Mouse (Mus musculus) gastrocnemius, adult 2 months (tissue): ENCODE results near the gene Hspa2. TPM values are rescaled to one million over a fixed set of nuclear protein-coding genes. Genes with fewer than 3 reads are reported as not detected.
A peak's percentile ranks its signal among the peaks of the same experiment; 100 is the strongest.
"Not testable (repeated sequence)": the region's sequence is repeated elsewhere in the genome, so short reads cannot be mapped to it uniquely, and the experiment has no call there.

Source experiments
- DNase-seq: peaks from one replicate; pipeline ENCODE4 v3.0.0; 2022
- H3K27ac ChIP-seq: fragments of 200-600 bp; 2 replicates; pipeline ENCODE4 v1.8.1; 2022; ENCODE audit warnings: mild to moderate bottlenecking
- H3K4me3 ChIP-seq: fragments of 200-600 bp; 2 replicates; pipeline ENCODE4 v1.8.1; 2022; ENCODE audit warnings: mild to moderate bottlenecking, moderate library complexity
- CTCF ChIP-seq: fragments of 200-600 bp; IDR thresholded peaks from 2 replicates; pipeline ENCODE4 v1.8.1; 2022; ENCODE audit warnings: antibody characterized with exemption, mild to moderate bottlenecking, moderate library complexity
- intact Hi-C: fragments of 180-260 bp; cut with DNase I; formaldehyde crosslinking; loops from one replicate; pipeline ENCODE4 v1.15.1; 2025
- total RNA-seq, 2 experiments: library from RNA; stranded (reverse); gene quantifications; 2 replicates each; pipeline ENCODE4 v1.2.3; 2021

Hspa2 gene
- total RNA-seq, 2 experiments from 2014 or later, result 6.9 to 7.0 TPM

- TF ChIP-seq CTCF, result no peak
- Histone ChIP-seq H3K4me3 (no peak overlapping the region), H3K27ac (no peak overlapping the region)
- peak; percentile 52 for DNase-seq
- intact Hi-C loops, result no loop called here
Measured at GRCm38 (mm10) chr12:76415383-76416010, 11.5 kb downstream of the Hspa2 start.

- peak within 1 kb of the TSS; percentile 69 for H3K4me3 ChIP-seq
- peak; percentile 43 for DNase-seq
- no peak within 1 kb of the TSS; the same call in 1 of the 2 replicates for H3K27ac ChIP-seq
- intact Hi-C loops, result no loop called here
- TF ChIP-seq CTCF, result no peak
Measured at GRCm38 (mm10) chr12:76417433-76417854, 13.5 kb downstream of the Hspa2 start, which contains the start of gene Ppp1r36. TSS of gene Ppp1r36 (plus strand) at chr12:76417538.

GRCm38 (mm10) chr12:76418346-76418745 is 14.4 kb downstream of the Hspa2 start:
- no peak for DNase-seq
- peak; percentile 20; the same call in 1 of the 2 replicates for TF ChIP-seq CTCF
- intact Hi-C loops, result no loop called here
- Histone ChIP-seq H3K27ac (no peak overlapping the region), H3K4me3 (no peak overlapping the region)

- H3K4me3 ChIP-seq, result no peak overlapping the region
- no peak overlapping the region for H3K27ac ChIP-seq
- intact Hi-C loops, result no loop called here
- TF ChIP-seq CTCF, result no peak
- no peak for DNase-seq
Measured at GRCm38 (mm10) chr12:76425256-76425655, 21.3 kb downstream of the Hspa2 start.

- no peak overlapping the region for H3K4me3 ChIP-seq
- TF ChIP-seq CTCF, result no peak
- no peak overlapping the region for H3K27ac ChIP-seq
- DNase-seq, result no peak
- intact Hi-C loops, result no loop called here
Measured at GRCm38 (mm10) chr12:76427546-76427945, 23.6 kb downstream of the Hspa2 start.

- Histone ChIP-seq H3K4me3 (peak overlapping the region; percentile 26), H3K27ac (peak overlapping the region; percentile 81)
- peak; percentile 59 for DNase-seq
- no peak for TF ChIP-seq CTCF
- intact Hi-C loops, result no loop called here
Measured at GRCm38 (mm10) chr12:76430879-76431406, 27.0 kb downstream of the Hspa2 start.

- Histone ChIP-seq H3K27ac (peak overlapping the region; percentile 81), H3K4me3 (no peak overlapping the region)
- no peak for TF ChIP-seq CTCF
- intact Hi-C loops, result no loop called here
- peak; percentile 53 for DNase-seq
Measured at GRCm38 (mm10) chr12:76431431-76431830, 27.5 kb downstream of the Hspa2 start.

- no peak overlapping the region for H3K27ac ChIP-seq
- H3K4me3 ChIP-seq, result no peak overlapping the region
- no peak for DNase-seq
- intact Hi-C loops, result no loop called here
- TF ChIP-seq CTCF, result no peak
Measured at GRCm38 (mm10) chr12:76434111-76434510, 30.1 kb downstream of the Hspa2 start.

- TF ChIP-seq CTCF, result no peak
- Histone ChIP-seq H3K4me3 (peak overlapping the region; percentile 48), H3K27ac (no peak overlapping the region)
- DNase-seq, result no peak
- intact Hi-C loops, result no loop called here
Measured at GRCm38 (mm10) chr12:76435084-76435483, 31.1 kb downstream of the Hspa2 start.

- no peak for DNase-seq
- TF ChIP-seq CTCF, result no peak
- H3K4me3 ChIP-seq, result no peak overlapping the region
- H3K27ac ChIP-seq, result no peak overlapping the region
- intact Hi-C loops, result no loop called here
Measured at GRCm38 (mm10) chr12:76435549-76435948, 31.6 kb downstream of the Hspa2 start.

GRCm38 (mm10) chr12:76443488-76443887 is 39.5 kb downstream of the Hspa2 start:
- DNase-seq, H3K27ac ChIP-seq, intact Hi-C loops, H3K4me3 ChIP-seq: not testable (repeated sequence)

GRCm38 (mm10) chr12:76444359-76444772 is 40.4 kb downstream of the Hspa2 start:
- intact Hi-C loops, result no loop called here
- TF ChIP-seq CTCF, result no peak
- no peak overlapping the region for H3K27ac ChIP-seq
- no peak for DNase-seq
- H3K4me3 ChIP-seq, result no peak overlapping the region

GRCm38 (mm10) chr12:76444862-76445261 is 40.9 kb downstream of the Hspa2 start:
- H3K4me3 ChIP-seq, result no peak overlapping the region
- no peak for TF ChIP-seq CTCF
- H3K27ac ChIP-seq, result no peak overlapping the region
- intact Hi-C loops, result no loop called here
- no peak for DNase-seq

- no peak for DNase-seq
- intact Hi-C loops, result no loop called here
- Histone ChIP-seq H3K4me3 (no peak overlapping the region), H3K27ac (no peak overlapping the region)
- TF ChIP-seq CTCF, result no peak
Measured at GRCm38 (mm10) chr12:76446201-76446600, 42.2 kb downstream of the Hspa2 start.
